Mouse (Mus musculus): ENCODE data around the gene Olfr836. TPM values are rescaled to one million over a fixed set of nuclear protein-coding genes. Genes with fewer than 3 reads are reported as not detected.

Olfr836 gene
- total and polyA plus RNA-seq, 3 experiments = not detected

- no peak overlapping the region for H3K9ac ChIP-seq (ENCODE audit: control insufficient read depth, low read depth, low read length, poor library complexity, severe bottlenecking)
- no peaks in the 10 kb centered on the region for H3K9me3 ChIP-seq (replicated peaks; ENCODE audit: insufficient read depth, low read length)
- no peak overlapping the region for H3K27ac ChIP-seq (ENCODE audit: control insufficient read depth, low read depth, low read length)
- H3K27me3 ChIP-seq (ENCODE audit: control insufficient read depth in 1 of 2, insufficient read depth in 2 of 2, low read length in 2 of 2) = peaks cover 0 to 2% of the 10 kb centered on the region in 2 experiments; a peak in 1 of 4 replicates
- H3K4me3 ChIP-seq (ENCODE audit: control insufficient read depth in 1 of 2, insufficient read depth in 1 of 2, low read depth in 2 of 2, low read length in 2 of 2) = no peak overlapping the region
- no peak for TF ChIP-seq MAFK (IDR thresholded peaks at IDR 0.05; ENCODE audit: borderline replicate concordance, low read depth, low read length)
- no peak for TF ChIP-seq TCF12 (IDR thresholded peaks at IDR 0.05; ENCODE audit: low read depth, low read length)
- TF ChIP-seq CTCF (IDR thresholded peaks at IDR 0.05 in 2 of 3, conservative IDR thresholded peaks at IDR 0.05 in 1 of 3; ENCODE audit: control insufficient read depth in 1 of 3, insufficient read depth in 1 of 3, low read depth in 2 of 3, low read length in 3 of 3, poor library complexity in 1 of 3, severe bottlenecking in 1 of 3) = no peak
- no peak for TF ChIP-seq HCFC1 (IDR thresholded peaks at IDR 0.05; ENCODE audit: low read depth, low read length)
- no peak for TF ChIP-seq E2F4 (IDR thresholded peaks at IDR 0.05; ENCODE audit: borderline replicate concordance, low read depth, low read length)
- TF ChIP-seq ELF1 (IDR thresholded peaks at IDR 0.05; ENCODE audit: low read depth, low read length) = no peak
- no peak for TF ChIP-seq JUND (IDR thresholded peaks at IDR 0.05; ENCODE audit: low read depth, low read length)
- TF ChIP-seq GATA1 (IDR thresholded peaks at IDR 0.05; ENCODE audit: low read depth, low read length) = no peak
- TF ChIP-seq ZKSCAN1 (IDR thresholded peaks at IDR 0.05; ENCODE audit: low read depth, low read length) = no peak
- TF ChIP-seq MAZ (IDR thresholded peaks at IDR 0.05; ENCODE audit: low read depth, low read length) = no peak
- TF ChIP-seq CHD1 (IDR thresholded peaks at IDR 0.05; ENCODE audit: low read depth, low read length) = no peak
- DNase-seq (ENCODE audit: low read depth, low spot score) = no peak
- H3K36me3 ChIP-seq (ENCODE audit: control insufficient read depth in 1 of 2, insufficient read depth in 2 of 2, low read length in 2 of 2) = no peaks in the 10 kb centered on the region
- no peaks in the 10 kb centered on the region for H3K4me1 ChIP-seq (ENCODE audit: control insufficient read depth in 1 of 2, insufficient read depth in 2 of 2, low read length in 2 of 2)
- H3K79me2 ChIP-seq (ENCODE audit: control insufficient read depth, insufficient read depth, low read length, poor library complexity) = no peaks in the 10 kb centered on the region
Measured at GRCm38 (mm10) chr9:19097286-19097685, 22.9 kb upstream of the Olfr836 start.

- H3K36me3 ChIP-seq (ENCODE audit: control insufficient read depth in 1 of 2, insufficient read depth in 2 of 2, low read length in 2 of 2) = no peaks in the 10 kb centered on the region
- H3K9me3 ChIP-seq (replicated peaks; ENCODE audit: insufficient read depth, low read length) = no peaks in the 10 kb centered on the region; the same call in 1 of the 2 replicates
- no peak within 1 kb of the TSS for H3K27ac ChIP-seq (ENCODE audit: control insufficient read depth, low read depth, low read length)
- H3K4me3 ChIP-seq (ENCODE audit: control insufficient read depth in 1 of 2, insufficient read depth in 1 of 2, low read depth in 2 of 2, low read length in 2 of 2) = no peak within 1 kb of the TSS
- no peak for DNase-seq (ENCODE audit: low read depth, low spot score)
- no peaks in the 10 kb centered on the region for H3K79me2 ChIP-seq (ENCODE audit: control insufficient read depth, insufficient read depth, low read length, poor library complexity)
- no peak for TF ChIP-seq RAD21 (IDR thresholded peaks at IDR 0.05; ENCODE audit: low read depth, low read length)
- TF ChIP-seq ZKSCAN1 (IDR thresholded peaks at IDR 0.05; ENCODE audit: low read depth, low read length) = no peak
- TF ChIP-seq TCF12 (IDR thresholded peaks at IDR 0.05; ENCODE audit: low read depth, low read length) = no peak
- TF ChIP-seq BHLHE40 (IDR thresholded peaks at IDR 0.05; ENCODE audit: borderline replicate concordance, low read depth, low read length) = no peak
- TF ChIP-seq EP300 (IDR thresholded peaks at IDR 0.05; ENCODE audit: low read depth in 1 of 2, low read length in 2 of 2) = no peak
- no peak for TF ChIP-seq TBP (IDR thresholded peaks at IDR 0.05; ENCODE audit: low read depth, low read length)
- no peak for TF ChIP-seq CTCF (IDR thresholded peaks at IDR 0.05 in 2 of 3, conservative IDR thresholded peaks at IDR 0.05 in 1 of 3; ENCODE audit: control insufficient read depth in 1 of 3, insufficient read depth in 1 of 3, low read depth in 2 of 3, low read length in 3 of 3, poor library complexity in 1 of 3, severe bottlenecking in 1 of 3)
- TF ChIP-seq SIN3A (IDR thresholded peaks at IDR 0.05; ENCODE audit: low read length) = no peak
- TF ChIP-seq ELF1 (IDR thresholded peaks at IDR 0.05; ENCODE audit: low read depth, low read length) = no peak
- TF ChIP-seq GATA1 (IDR thresholded peaks at IDR 0.05; ENCODE audit: low read depth, low read length) = no peak
- TF ChIP-seq MYC (IDR thresholded peaks at IDR 0.05; ENCODE audit: low read depth, low read length) = no peak
- TF ChIP-seq GABPA (IDR thresholded peaks at IDR 0.05; ENCODE audit: low read depth, low read length) = no peak
- TF ChIP-seq KAT2A (conservative IDR thresholded peaks at IDR 0.05; ENCODE audit: low read depth, low read length) = no peak
- H3K27me3 ChIP-seq (ENCODE audit: control insufficient read depth in 1 of 2, insufficient read depth in 2 of 2, low read length in 2 of 2) = no peaks in the 10 kb centered on the region
- no peak within 1 kb of the TSS for H3K9ac ChIP-seq (ENCODE audit: control insufficient read depth, low read depth, low read length, poor library complexity, severe bottlenecking)
- H3K4me1 ChIP-seq (ENCODE audit: control insufficient read depth in 1 of 2, insufficient read depth in 2 of 2, low read length in 2 of 2) = no peaks in the 10 kb centered on the region
Measured at GRCm38 (mm10) chr9:19136017-19136416, 15.8 kb downstream of the Olfr836 start, which contains the start of gene Olfr837. Olfr837 (plus strand) TSS chr9:19136317.

Other genes with a start within 250 kb of the Olfr836 start
- not detected in 2 replicates for gene Olfr830, start 245.7 kb upstream of the Olfr836 start, total RNA-seq (2012; rRNA removed)
- gene Olfr830, start 245.7 kb upstream of the Olfr836 start, polyA plus RNA-seq (2012; ENCODE audit: insufficient read depth in 1 of 2, insufficient read length in 2 of 2, low read depth in 1 of 2, low replicate concordance in 2 of 2, missing spikeins in 1 of 2) = not detected
- gene Olfr832, start 183.3 kb upstream of the Olfr836 start, total RNA-seq (2012; rRNA removed) = not detected in 2 replicates
- not detected for gene Olfr832, start 183.3 kb upstream of the Olfr836 start, polyA plus RNA-seq (2012; ENCODE audit: insufficient read depth in 1 of 2, insufficient read length in 2 of 2, low read depth in 1 of 2, low replicate concordance in 2 of 2, missing spikeins in 1 of 2)
- not detected in 2 replicates for gene Olfr834, start 132.4 kb upstream of the Olfr836 start, total RNA-seq (2012; rRNA removed)
- not detected for gene Olfr834, start 132.4 kb upstream of the Olfr836 start, polyA plus RNA-seq (2012; ENCODE audit: insufficient read depth in 1 of 2, insufficient read length in 2 of 2, low read depth in 1 of 2, low replicate concordance in 2 of 2, missing spikeins in 1 of 2)
- not detected in 2 replicates for gene Olfr835, start 87.6 kb upstream of the Olfr836 start, total RNA-seq (2012; rRNA removed)
- not detected for gene Olfr835, start 87.6 kb upstream of the Olfr836 start, polyA plus RNA-seq (2012; ENCODE audit: insufficient read depth in 1 of 2, insufficient read length in 2 of 2, low read depth in 1 of 2, low replicate concordance in 2 of 2, missing spikeins in 1 of 2)
- gene Olfr837, start 15.9 kb downstream of the Olfr836 start, total RNA-seq (2012; rRNA removed) = not detected in 2 replicates
- not detected for gene Olfr837, start 15.9 kb downstream of the Olfr836 start, polyA plus RNA-seq (2012; ENCODE audit: insufficient read depth in 1 of 2, insufficient read length in 2 of 2, low read depth in 1 of 2, low replicate concordance in 2 of 2, missing spikeins in 1 of 2)
- gene Olfr839-ps1, start 56.9 kb downstream of the Olfr836 start, total RNA-seq (2012; rRNA removed) = not detected in 2 replicates
- gene Olfr839-ps1, start 56.9 kb downstream of the Olfr836 start, polyA plus RNA-seq (2012; ENCODE audit: insufficient read depth in 1 of 2, insufficient read length in 2 of 2, low read depth in 1 of 2, low replicate concordance in 2 of 2, missing spikeins in 1 of 2) = not detected
- not detected in 2 replicates for gene Olfr843, start 131.6 kb downstream of the Olfr836 start, total RNA-seq (2012; rRNA removed)
- not detected for gene Olfr843, start 131.6 kb downstream of the Olfr836 start, polyA plus RNA-seq (2012; ENCODE audit: insufficient read depth in 1 of 2, insufficient read length in 2 of 2, low read depth in 1 of 2, low replicate concordance in 2 of 2, missing spikeins in 1 of 2)
- not detected in 2 replicates for gene Olfr844, start 196.0 kb downstream of the Olfr836 start, total RNA-seq (2012; rRNA removed)
- gene Olfr844, start 196.0 kb downstream of the Olfr836 start, polyA plus RNA-seq (2012; ENCODE audit: insufficient read depth in 1 of 2, insufficient read length in 2 of 2, low read depth in 1 of 2, low replicate concordance in 2 of 2, missing spikeins in 1 of 2) = not detected
- gene Olfr845, start 216.1 kb downstream of the Olfr836 start, total RNA-seq (2012; rRNA removed) = not detected in 2 replicates
- gene Olfr845, start 216.1 kb downstream of the Olfr836 start, polyA plus RNA-seq (2012; ENCODE audit: insufficient read depth in 1 of 2, insufficient read length in 2 of 2, low read depth in 1 of 2, low replicate concordance in 2 of 2, missing spikeins in 1 of 2) = not detected
- not detected in 2 replicates for gene Olfr846, start 243.6 kb downstream of the Olfr836 start, total RNA-seq (2012; rRNA removed)
- not detected for gene Olfr846, start 243.6 kb downstream of the Olfr836 start, polyA plus RNA-seq (2012; ENCODE audit: insufficient read depth in 1 of 2, insufficient read length in 2 of 2, low read depth in 1 of 2, low replicate concordance in 2 of 2, missing spikeins in 1 of 2)

Data from MEL (cell line).